Mouse (Mus musculus) bone marrow macrophage, adult 2 months (primary cell): ENCODE measurements around the gene Nme7.

Experiments used
- CTCF ChIP-seq: IDR thresholded peaks from 2 replicates; pipeline ENCODE4 v1.5.1; 2012; ENCODE audit warnings: low read depth, mild to moderate bottlenecking, low read length, moderate library complexity
- POLR2A ChIP-seq: IDR thresholded peaks from 2 replicates; pipeline ENCODE4 v1.6.1; 2012; ENCODE audit warnings: mild to moderate bottlenecking, low read depth, low read length, borderline replicate concordance

GRCm38 (mm10) chr1:164475895-164476294 is 172.0 kb downstream of the Nme7 start:
- TF ChIP-seq CTCF (no peak), POLR2A (no peak)
